Mouse (Mus musculus) stomach, embryonic 14.5 days (tissue): ENCODE measurements around the gene Amigo2. TPM values are rescaled to one million over a fixed set of nuclear protein-coding genes. Genes with fewer than 3 reads are reported as not detected.

Source experiments
- ATAC-seq: fragments of 200-750 bp; cut with Nextera tagmentation; 2 replicates; pipeline ENCODE4 v1.8.0; 2017; ENCODE audit warnings: low read depth, moderate TSS enrichment; ENCODE audit not compliant: insufficient number of reproducible peaks, insufficient read depth, low FRiP score
- H3K27ac ChIP-seq: fragments of 300-500 bp; sonication (generic); 2 replicates; pipeline ENCODE4 v1.5.1; 2014; ENCODE audit warnings: mild to moderate bottlenecking, low read length, moderate library complexity, mixed read lengths
- H3K27me3 ChIP-seq: fragments of 300-500 bp; sonication (generic); 2 replicates; pipeline ENCODE4 v1.6.1; 2014; ENCODE audit warnings: low read length, control low read depth, mixed read lengths; ENCODE audit not compliant: control insufficient read depth, insufficient read depth
- H3K36me3 ChIP-seq: fragments of 300-500 bp; sonication (generic); 2 replicates; pipeline ENCODE4 v1.6.1; 2014; ENCODE audit warnings: mild to moderate bottlenecking, control low read depth, low read length, moderate library complexity, mixed read lengths; ENCODE audit not compliant: control insufficient read depth, insufficient read depth
- H3K4me1 ChIP-seq: fragments of 300-500 bp; sonication (generic); 2 replicates; pipeline ENCODE4 v1.6.1; 2014; ENCODE audit warnings: low read length, control low read depth, mixed read lengths; ENCODE audit not compliant: control insufficient read depth, insufficient read depth
- H3K4me2 ChIP-seq: fragments of 300-500 bp; sonication (generic); replicated peaks from 2 replicates; pipeline ENCODE4 v1.6.1; 2014; ENCODE audit warnings: low read depth, low read length, control low read depth
- H3K4me3 ChIP-seq: fragments of 300-500 bp; sonication (generic); 2 replicates; pipeline ENCODE4 v1.5.1; 2014; ENCODE audit warnings: low read depth, low read length, control low read depth
- H3K9ac ChIP-seq: fragments of 300-500 bp; sonication (generic); replicated peaks from 2 replicates; pipeline ENCODE4 v1.6.1; 2014; ENCODE audit warnings: low read depth, mild to moderate bottlenecking, control low read depth, low read length, moderate library complexity, mixed read lengths
- H3K9me3 ChIP-seq: fragments of 300-500 bp; sonication (generic); 2 replicates; pipeline ENCODE4 v1.6.1; 2016; ENCODE audit warnings: low read depth, low read length, control low read depth; ENCODE audit not compliant: control insufficient read depth
- WGBS: fragments of 180-500 bp; shearing (Covaris S2); extraction: QIAGEN DNeasy Blood & Tissue Kit; methylation state at CpG from one replicate; pipeline ENCODE4 v1.1.7; 2014; 5-methylcytosine and 5-hydroxymethylcytosine counted together
- polyA plus RNA-seq: library from polyadenylated mRNA; unstranded; fragments of >200 nt; fragmentation: Nextera tagmentation; extraction: Ambion mirVana; gene quantifications from 2 replicates; pipeline ENCODE4 v1.2.1, GENCODE M21; 2014

The Amigo2 gene
- polyA plus RNA-seq, 1 experiment from 2014 or later, result 3.0 TPM

GRCm38 (mm10) chr15:97247791-97248161 is 689 bp upstream of the Amigo2 start:
- peak overlapping the region; percentile 78 for H3K9ac ChIP-seq
- 0 out of 2 replicates have a peak, but pooled peaks have one; percentile 30 for ATAC-seq
- WGBS, result 3% methylated on average over 14 of the region's 14 CpGs
- peak overlapping the region; percentile 82 for H3K4me2 ChIP-seq
- peak overlapping the region; percentile 78 for H3K4me3 ChIP-seq
- H3K27ac ChIP-seq, result peak overlapping the region; percentile 74; the same call in 1 of the 2 replicates
- H3K36me3 ChIP-seq, result no peaks in the 10 kb centered on the region
- no peaks in the 10 kb centered on the region for H3K4me1 ChIP-seq
- H3K27me3 ChIP-seq, result no peaks in the 10 kb centered on the region
- no peaks in the 10 kb centered on the region for H3K9me3 ChIP-seq

- 26% methylated on average over 14 of the region's 14 CpGs for WGBS
These were observed 831 bp downstream of the Amigo2 start for GRCm38 (mm10) chr15:97246256-97246655.

GRCm38 (mm10) chr15:97245392-97245791 is 1.7 kb downstream of the Amigo2 start:
- 78% methylated on average over 18 of the region's 18 CpGs for WGBS
- Histone ChIP-seq H3K4me3 (no peak overlapping the region), H3K27me3 (no peaks in the 10 kb centered on the region), H3K4me2 (no peak overlapping the region), H3K4me1 (no peaks in the 10 kb centered on the region), H3K36me3 (no peaks in the 10 kb centered on the region), H3K9me3 (no peaks in the 10 kb centered on the region), H3K9ac (no peak overlapping the region), H3K27ac (no peak overlapping the region)
- no peak for ATAC-seq

More at GRCm38 (mm10) chr15:97246256-97246655, 831 bp downstream of the Amigo2 start:
- Histone ChIP-seq H3K4me1 (no peaks in the 10 kb centered on the region), H3K36me3 (no peaks in the 10 kb centered on the region), H3K9me3 (no peaks in the 10 kb centered on the region), H3K9ac (no peak overlapping the region), H3K27ac (no peak overlapping the region), H3K27me3 (no peaks in the 10 kb centered on the region), H3K4me2 (peak overlapping the region; percentile 82), H3K4me3 (peak overlapping the region; percentile 78)
- no peak for ATAC-seq

GRCm38 (mm10) chr15:97236943-97237342 is 10.1 kb downstream of the Amigo2 start:
- no peaks in the 10 kb centered on the region for H3K4me1 ChIP-seq
- H3K27ac ChIP-seq, result no peak overlapping the region
- H3K9ac ChIP-seq, result no peak overlapping the region
- H3K4me3 ChIP-seq, result no peak overlapping the region
- H3K4me2 ChIP-seq, result no peak overlapping the region
- no peaks in the 10 kb centered on the region for H3K9me3 ChIP-seq
- ATAC-seq, result no peak
- no peaks in the 10 kb centered on the region for H3K36me3 ChIP-seq
- H3K27me3 ChIP-seq, result no peaks in the 10 kb centered on the region
- 48% methylated on average over 9 of the region's 9 CpGs for WGBS

GRCm38 (mm10) chr15:97235183-97235582 is 11.9 kb downstream of the Amigo2 start:
- no peak for ATAC-seq
- 28% methylated on average over 7 of the region's 7 CpGs for WGBS
- H3K4me3 ChIP-seq, result no peak overlapping the region

GRCm38 (mm10) chr15:97234076-97234475 is 13.0 kb downstream of the Amigo2 start:
- 84% methylated on average over 6 of the region's 6 CpGs for WGBS

More at GRCm38 (mm10) chr15:97235183-97235582, 11.9 kb downstream of the Amigo2 start:
- Histone ChIP-seq H3K27me3 (no peaks in the 10 kb centered on the region), H3K9ac (no peak overlapping the region), H3K27ac (no peak overlapping the region), H3K4me2 (no peak overlapping the region), H3K36me3 (no peaks in the 10 kb centered on the region), H3K4me1 (no peaks in the 10 kb centered on the region), H3K9me3 (peaks cover 2% of the 10 kb centered on the region; the same call in 1 of the 2 replicates)

GRCm38 (mm10) chr15:97229494-97230077 is 17.5 kb downstream of the Amigo2 start:
- no peak overlapping the region for H3K4me2 ChIP-seq
- no peaks in the 10 kb centered on the region for H3K27me3 ChIP-seq
- peaks cover 2% of the 10 kb centered on the region; the same call in 1 of the 2 replicates for H3K9me3 ChIP-seq
- no peaks in the 10 kb centered on the region for H3K4me1 ChIP-seq
- no peaks in the 10 kb centered on the region for H3K36me3 ChIP-seq
- H3K9ac ChIP-seq, result no peak overlapping the region
- no peak for ATAC-seq
- WGBS, result 64% methylated on average over 11 of the region's 11 CpGs
- no peak overlapping the region for H3K4me3 ChIP-seq
- no peak overlapping the region for H3K27ac ChIP-seq

More at GRCm38 (mm10) chr15:97234076-97234475, 13.0 kb downstream of the Amigo2 start:
- Histone ChIP-seq H3K4me3 (no peak overlapping the region), H3K4me1 (no peaks in the 10 kb centered on the region), H3K9ac (no peak overlapping the region), H3K27me3 (no peaks in the 10 kb centered on the region), H3K4me2 (no peak overlapping the region), H3K9me3 (peaks cover 2% of the 10 kb centered on the region; the same call in 1 of the 2 replicates), H3K36me3 (no peaks in the 10 kb centered on the region), H3K27ac (no peak overlapping the region)
- no peak for ATAC-seq

GRCm38 (mm10) chr15:97224003-97224402 is 23.1 kb downstream of the Amigo2 start:
- WGBS, result 57% methylated on average over 8 of the region's 8 CpGs
- no peak for ATAC-seq
- Histone ChIP-seq H3K4me1 (no peaks in the 10 kb centered on the region), H3K9ac (no peak overlapping the region), H3K36me3 (no peaks in the 10 kb centered on the region), H3K4me3 (no peak overlapping the region), H3K27ac (no peak overlapping the region), H3K9me3 (no peaks in the 10 kb centered on the region; the same call in 1 of the 2 replicates), H3K27me3 (no peaks in the 10 kb centered on the region), H3K4me2 (no peak overlapping the region)

GRCm38 (mm10) chr15:97223431-97223830 is 23.7 kb downstream of the Amigo2 start:
- H3K9me3 ChIP-seq, result no peaks in the 10 kb centered on the region; the same call in 1 of the 2 replicates
- ATAC-seq, result no peak
- 70% methylated on average over 10 of the region's 10 CpGs for WGBS
- H3K9ac ChIP-seq, result no peak overlapping the region
- H3K4me1 ChIP-seq, result no peaks in the 10 kb centered on the region
- H3K36me3 ChIP-seq, result no peaks in the 10 kb centered on the region
- H3K4me2 ChIP-seq, result no peak overlapping the region
- H3K27ac ChIP-seq, result no peak overlapping the region
- no peaks in the 10 kb centered on the region for H3K27me3 ChIP-seq
- H3K4me3 ChIP-seq, result no peak overlapping the region
